Mouse (Mus musculus) effector memory CD4-positive, alpha-beta T cell, adult 5 months (primary cell): Measurements from ENCODE around the gene Lrtm1. TPM values are rescaled to one million over a fixed set of nuclear protein-coding genes. Genes with fewer than 3 reads are reported as not detected.

Source experiments
- polyA plus RNA-seq: library from polyadenylated mRNA; unstranded; fragments of 100-300 nt; shearing (Covaris generic); gene quantifications from one replicate; pipeline ENCODE4 v1.2.1, GENCODE M21; 2017

The Lrtm1 gene
- polyA plus RNA-seq, result not detected

GRCm38 (mm10) chr14:29017883-29018282, at the start of gene Lrtm1:
Gene Lrtm1, plus strand, starts transcription at chr14:29018208.

